Mouse (Mus musculus) adrenal gland (tissue): ENCODE measurements at regions not wholly inside any gene's neighbourhood (a gene's known extent, or its start where the extent isn't known, plus 50 kb on each side); places are given as distances from the start of the nearest gene placed in this dataset.

Experiments used
- intact Hi-C: fragments of 180-260 bp; cut with DNase I; formaldehyde crosslinking; loops from one replicate; pipeline ENCODE4 v1.15.1; 2025

DNA sequence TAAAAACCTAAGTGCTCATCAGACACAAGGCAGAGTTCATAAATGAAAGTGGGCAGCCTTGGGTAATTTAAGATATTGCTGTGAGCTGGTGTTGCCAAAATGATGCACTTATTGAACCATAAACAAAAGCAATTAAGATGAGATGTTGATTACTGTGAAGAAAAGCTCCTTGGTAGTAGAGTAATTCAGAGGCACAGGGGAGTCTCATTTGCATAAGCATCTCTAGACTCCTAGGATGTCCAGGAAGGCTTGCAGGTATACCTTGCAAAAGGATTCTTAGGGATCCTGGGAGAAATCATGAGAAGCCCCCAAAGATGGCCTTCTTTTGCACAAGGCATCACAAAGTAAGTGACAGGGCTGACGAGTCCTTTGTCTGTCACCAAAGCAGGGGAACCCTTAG, 640.5 kb upstream of the Cdh11 start:
- intact Hi-C loops: no loop called here

DNA sequence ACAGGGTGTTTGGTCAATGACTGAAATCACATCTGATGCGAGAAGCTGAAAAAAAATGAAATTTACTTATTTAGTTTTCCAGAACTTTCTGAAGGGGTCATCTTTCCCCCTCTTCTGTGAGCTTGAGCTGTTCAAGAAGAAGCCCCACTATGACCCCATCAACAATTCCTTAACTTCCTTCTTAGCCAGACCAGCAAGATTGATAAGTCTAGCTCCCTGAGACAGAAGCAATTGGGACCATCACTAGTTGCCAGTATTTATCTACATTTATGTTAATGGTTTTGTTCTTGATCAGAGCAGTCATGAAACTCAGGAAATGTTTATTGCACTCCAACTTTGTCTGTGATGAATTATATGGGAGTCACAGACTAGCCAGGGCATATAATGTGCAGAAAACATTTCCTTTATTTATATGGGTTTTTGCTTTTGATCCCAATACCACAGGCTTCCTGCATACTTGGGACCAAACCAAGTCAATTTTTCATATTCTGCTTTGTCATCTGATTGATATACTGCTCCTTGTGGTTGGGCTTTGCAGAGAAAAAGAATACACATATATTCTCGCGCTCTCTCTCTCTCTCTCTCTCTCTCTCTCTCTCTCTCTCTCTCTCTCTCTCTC, 645.5 kb upstream of the Cdh11 start:
- intact Hi-C loops: no loop called here

DNA sequence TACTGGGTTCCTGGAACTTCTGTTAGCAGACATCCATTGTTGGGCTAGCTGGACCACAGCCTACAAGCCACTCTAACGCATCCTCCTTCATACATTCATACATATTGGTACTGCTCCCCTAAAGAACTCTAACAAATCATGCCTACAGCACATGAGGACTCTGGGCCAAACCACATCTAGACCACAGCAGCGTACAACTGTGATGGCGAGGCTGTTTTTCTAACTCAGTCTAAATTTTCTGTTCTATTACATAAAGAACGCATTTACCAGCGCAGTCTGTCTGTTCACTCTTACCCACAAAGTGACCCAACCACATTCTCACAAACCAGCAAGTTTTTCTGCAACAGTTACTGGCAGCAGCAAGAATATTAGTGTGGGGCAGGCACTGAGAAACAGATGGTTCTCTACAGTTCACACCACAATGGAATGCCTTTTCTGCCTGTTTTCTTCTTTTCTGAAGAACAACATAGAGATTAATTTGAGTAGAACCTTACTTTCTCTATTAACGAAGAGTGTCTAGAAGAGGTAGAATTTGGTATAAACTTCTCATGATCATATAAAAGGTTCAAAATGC, 648.2 kb upstream of the Cdh11 start:
- intact Hi-C loops: no loop called here

DNA sequence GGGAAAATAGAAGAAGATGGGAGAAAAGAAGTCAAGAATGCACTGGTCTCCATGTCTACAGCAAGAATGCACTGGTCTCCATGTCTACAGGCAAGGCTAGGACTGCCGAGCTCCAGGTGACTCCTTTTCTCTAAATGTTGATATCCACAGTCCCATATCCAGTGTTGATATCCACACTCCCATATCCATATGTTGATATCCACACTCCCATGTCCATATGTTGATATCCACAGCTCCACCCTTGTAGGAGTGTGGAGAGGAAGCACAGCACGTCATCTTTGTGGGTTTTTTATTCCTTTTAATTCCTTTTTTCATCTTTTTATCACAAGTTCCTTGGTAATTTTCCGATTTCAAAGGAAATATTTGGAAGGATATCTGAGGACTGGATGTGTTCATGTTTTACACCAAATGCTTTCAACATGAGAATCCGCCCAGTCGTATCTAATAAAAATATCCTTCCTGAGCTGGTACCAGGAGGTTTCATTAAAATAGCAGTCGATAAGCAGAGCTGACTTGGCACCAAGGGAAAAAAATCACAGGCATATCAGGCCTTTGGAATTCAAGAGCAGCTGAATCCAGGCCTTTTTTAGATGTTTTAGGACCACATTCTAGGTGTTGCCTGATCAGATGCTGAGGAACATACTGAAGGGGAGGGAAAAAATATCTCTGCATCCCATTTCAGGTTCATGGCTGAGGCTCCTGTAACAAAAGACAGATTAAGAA, 653.7 kb upstream of the Cdh11 start:
- intact Hi-C loops: no loop called here

DNA sequence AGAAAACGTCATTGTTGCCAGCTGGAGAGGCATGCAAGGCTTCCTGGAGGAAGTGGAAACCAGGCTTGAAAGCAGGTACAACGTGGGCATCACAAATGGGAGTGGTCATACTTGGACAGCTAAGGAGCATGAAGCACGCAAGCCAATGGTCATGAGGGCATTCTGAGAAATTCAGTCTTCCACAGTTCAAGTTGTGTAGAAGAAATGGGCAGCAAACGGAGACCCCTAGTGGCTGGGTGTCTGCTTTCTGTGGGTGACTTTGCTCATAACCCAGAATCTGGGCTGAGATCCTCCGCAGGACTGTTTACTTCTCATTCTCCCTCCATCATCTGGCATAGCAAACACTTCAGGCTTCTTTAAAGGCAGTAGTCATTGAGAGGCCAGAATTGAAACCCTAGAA, 655.7 kb upstream of the Cdh11 start:
- intact Hi-C loops: loop anchor here (10.0 kb wide), 1 partner anchor 656 kb away; the partner anchor contains the start of gene Cdh11

DNA sequence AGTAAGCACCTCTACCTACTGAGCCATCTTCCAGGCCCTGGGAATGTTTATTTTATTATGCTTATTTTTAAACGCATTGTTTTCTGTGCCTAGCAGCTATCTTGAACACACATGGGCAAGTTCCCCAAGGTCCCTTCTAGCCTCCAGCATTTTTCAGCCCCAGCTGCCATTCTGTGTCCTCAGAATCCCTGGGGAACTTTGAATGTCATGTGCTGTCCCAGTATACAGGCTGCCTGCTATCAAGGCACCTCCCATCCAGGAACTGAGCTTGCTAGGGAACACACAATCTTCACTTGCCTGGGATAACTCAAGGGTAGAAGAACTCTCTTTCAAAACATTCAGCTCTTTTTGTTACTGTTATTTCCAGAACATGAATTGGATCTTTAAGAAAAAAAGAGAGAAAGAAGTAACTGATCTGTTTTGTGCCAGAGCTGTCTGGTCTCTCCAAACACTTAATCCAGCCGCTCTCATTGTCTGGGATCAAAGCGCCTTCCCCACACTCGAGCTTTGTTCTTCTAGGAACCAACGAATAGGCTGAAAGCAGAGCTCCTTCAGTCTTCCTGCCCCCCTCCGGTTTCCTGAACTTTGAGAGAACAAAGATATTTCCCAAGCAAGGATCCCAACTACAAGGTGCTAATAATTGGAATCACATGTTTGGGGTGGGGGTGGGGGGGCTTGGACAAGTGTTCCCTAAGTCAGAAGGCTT, 657.1 kb upstream of the Cdh11 start:
- intact Hi-C loops: loop anchor here (10.0 kb wide), 1 partner anchor 658 kb away; the partner anchor contains the start of gene Cdh11

DNA sequence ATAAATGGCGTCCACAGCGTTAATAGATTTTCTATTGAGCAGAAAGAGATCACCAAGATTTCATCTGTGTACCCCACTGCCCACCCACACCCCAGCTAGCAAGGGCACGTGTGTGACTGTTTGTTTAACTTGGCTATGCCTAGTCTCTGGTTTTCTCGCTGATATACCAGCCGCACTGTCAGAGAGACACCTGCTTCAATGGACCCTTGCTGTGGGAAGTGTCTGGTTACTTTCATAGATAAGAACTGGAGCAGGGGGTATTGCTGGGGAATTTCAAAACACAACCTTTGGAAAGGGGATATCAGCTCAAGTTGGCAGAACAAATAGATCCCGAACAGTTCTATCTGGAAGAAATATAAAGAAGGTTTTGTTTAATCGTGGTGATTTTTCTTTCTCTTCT, 656.8 kb upstream of the Cdh5 start:
- intact Hi-C loops: loop anchor here (10.0 kb wide), 1 partner anchor 660 kb away; the partner anchor contains the start of gene Cdh11

DNA sequence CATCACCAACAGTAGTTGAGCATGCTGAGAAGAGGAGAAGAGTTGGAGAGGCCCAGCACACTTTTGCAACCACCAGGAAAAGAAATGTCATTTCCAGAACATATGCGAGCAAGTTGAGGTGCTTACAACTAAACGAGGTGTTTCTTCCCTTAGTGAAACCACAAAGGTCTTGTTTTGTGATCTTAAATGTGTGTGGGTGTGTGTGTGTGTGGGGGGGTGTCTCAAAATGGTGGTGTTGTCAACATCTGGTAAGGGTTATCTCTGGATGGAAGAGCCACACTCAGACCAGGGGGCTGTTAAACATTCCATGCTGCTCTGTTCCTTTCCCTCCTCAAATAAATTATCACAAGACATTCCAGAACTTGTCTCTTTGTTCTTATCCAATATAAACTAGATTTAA, 656.0 kb upstream of the Cdh5 start:
- intact Hi-C loops: loop anchor here (10.0 kb wide), 1 partner anchor 661 kb away; the partner anchor contains the start of gene Cdh11

DNA sequence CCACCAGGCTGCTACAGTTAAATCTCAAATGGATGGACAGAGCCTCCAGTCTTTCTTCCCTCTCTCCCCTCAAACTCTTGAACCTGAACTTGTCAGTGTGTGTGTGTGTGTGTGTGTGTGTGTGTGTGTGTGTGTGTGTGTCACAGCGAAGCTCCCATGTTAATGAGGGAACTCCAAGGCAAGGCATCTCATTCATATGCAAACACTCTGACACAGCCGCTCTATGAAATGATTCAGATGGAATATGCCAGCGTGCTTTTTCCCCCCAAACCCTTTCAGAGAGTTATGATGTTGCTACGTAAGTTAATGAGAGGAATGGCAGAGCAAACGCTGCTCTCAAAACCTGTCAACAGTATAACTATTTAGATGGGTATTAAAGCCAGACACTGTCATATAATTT, 653.5 kb upstream of the Cdh5 start:
- intact Hi-C loops: loop anchor here (10.0 kb wide), 1 partner anchor 663 kb away; the partner anchor contains the start of gene Cdh11

DNA sequence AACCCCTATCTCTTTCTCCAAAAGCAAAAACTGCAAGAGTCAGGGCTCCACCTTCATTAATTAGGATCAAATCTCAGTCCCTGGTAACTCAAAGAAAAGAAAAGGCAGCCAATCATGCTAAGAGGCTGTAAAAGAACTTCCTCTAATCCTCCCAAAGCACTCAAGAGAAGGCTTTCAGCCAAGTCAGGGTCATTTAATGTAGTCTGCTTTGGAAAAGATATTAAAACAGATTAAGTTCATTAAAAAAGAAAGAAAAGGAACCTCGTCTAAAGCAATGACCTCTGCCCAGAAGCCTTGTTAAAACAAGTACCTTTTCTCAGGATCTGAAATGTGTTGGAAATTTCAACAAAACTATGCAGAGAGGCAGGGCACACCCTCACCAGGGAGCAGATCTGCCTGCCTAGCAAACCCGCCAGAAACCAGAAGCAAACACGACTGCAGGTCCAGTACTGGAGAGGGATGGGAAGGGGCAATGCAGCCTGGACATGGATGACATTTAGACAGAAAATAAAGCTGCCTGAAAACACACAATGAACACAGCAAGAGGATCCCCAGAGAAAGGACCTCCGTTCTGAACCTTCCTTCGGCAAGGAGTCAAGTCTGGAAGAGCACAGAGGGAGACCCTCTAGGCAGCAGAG, 649.9 kb upstream of the Cdh5 start:
- intact Hi-C loops: no loop called here

DNA sequence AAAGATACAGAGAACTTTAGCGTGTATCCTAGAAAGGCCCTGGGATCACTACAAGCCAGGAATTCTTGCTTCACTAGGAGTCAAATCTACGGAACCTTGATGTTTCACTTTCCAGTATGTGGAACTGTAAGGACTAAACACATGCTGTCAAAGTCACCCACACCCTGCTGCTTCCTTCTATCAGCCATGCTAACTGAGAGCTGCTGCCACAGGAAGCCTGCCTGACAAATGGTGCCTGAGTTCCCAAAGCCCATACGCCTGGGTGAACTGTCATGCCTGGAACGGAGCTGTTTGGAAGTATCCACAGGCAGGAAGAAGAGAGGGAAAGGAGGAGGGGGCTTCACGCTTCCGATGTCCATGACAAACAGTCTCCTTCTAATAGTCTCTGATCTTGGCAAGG, 644.2 kb upstream of the Cdh5 start:
- intact Hi-C loops: no loop called here

DNA sequence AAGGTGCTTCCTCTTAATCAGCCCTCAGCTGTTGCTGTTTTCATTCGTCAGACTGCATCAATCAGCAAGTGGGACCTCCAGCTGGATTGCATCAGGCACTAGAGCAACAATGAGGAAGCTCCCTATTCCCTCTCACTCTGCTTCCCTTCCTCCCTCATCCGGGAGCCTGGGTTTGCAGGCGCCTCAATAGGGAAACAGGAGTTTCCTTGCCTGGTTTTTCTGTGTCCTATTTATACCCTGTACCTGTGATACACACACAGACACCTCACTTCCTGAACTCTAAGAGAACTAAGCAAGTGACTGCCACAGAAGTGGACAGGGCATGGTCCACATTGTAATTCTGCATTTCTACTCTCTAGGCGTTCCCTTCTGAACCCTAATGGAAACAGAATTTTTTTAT, 637.9 kb upstream of the Cdh5 start:
- intact Hi-C loops: no loop called here

DNA sequence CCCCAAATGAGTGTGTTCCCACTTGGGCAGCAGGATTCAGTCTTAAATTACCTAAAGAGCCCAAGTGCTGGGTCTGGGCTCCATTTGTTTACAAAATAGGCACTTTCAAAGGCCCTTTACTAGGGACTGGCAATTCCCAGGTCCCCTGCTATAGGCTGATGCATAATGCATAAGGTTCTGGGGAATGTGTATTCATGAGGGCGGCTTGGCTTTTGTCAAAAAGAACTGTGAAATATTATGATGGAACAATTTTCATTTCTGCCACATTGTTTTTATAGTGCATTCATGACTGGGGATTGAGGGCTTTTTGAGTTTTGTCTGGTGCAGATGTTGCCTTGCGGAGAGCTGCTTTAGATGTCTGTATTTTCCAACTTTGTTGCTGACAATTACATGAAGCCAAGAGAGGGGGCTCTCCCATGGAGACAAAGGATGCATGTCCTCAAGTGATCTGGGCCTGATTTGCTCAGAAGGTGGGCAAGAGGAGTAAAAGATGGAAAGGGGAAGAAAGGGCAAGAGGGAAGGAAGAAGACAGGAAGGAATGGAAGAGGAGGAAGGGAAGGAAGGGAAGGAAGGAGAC, 636.6 kb upstream of the Cdh5 start:
- intact Hi-C loops: no loop called here

DNA sequence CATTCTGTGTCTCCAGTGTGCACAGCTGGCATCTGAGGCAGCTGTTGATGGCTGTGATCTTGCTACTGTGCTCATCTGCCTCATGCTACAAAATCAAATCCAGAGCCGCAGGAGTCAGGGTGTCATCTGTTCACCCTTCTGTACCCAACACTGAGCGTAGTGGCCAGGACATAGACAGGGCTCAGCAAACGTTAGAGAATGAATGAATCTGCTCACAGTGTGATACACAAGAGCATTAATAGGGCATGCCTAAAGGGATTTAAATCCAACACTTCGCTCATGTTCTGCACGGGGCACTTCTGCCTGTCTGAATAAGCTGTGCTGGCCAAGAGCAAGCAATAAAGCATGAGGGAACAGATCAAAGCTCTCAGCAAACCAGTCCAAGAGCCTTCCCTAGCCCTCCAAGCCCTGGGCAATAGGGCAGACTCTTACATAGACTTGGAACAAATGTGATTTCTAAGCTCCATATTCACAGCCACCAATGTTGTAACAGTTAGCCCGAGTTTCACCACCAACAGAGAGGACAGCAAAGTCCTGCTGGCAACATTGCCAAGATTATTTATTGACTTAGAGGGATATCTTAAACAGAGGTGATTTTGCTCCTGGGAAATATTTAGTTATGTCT, 633.8 kb upstream of the Cdh5 start:
- intact Hi-C loops: no loop called here

DNA sequence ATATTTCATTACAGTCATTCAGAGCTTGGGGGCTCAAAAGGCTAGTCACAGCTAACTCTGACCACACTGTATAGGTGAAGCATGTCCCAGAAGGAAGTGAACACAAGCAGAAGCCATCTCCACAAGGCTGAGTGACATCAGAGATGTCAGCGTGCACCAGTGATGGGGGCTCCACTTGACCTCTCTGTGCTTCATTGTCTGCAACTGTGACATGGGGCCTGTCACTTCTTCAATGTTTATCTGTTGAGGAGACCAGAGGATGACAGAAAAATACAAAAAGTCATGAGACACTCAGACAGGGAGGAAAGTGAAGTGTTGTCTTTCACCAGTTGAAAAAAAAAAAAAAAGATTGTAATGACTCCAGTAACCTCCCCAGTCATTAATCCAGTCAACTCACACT, 632.4 kb upstream of the Cdh5 start:
- intact Hi-C loops: no loop called here

DNA sequence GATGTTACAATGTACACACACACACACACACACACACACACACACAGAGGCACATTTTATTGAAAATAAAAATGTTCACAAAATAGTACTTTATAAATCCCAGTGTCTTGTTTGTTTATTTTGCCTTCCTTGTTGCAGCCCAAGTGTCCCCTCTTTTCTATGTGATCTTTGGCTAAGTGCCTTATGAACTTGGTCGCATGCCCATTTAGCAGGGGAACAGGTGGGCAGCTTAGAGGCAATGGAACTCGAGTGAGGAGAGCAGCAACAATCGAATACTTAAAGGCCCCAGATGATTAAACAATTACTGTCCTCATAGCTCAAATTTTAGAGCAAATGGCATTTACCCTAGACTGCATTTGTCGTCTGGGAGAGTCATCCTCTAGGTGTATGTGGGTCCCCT, 631.1 kb upstream of the Cdh5 start:
- intact Hi-C loops: no loop called here

DNA sequence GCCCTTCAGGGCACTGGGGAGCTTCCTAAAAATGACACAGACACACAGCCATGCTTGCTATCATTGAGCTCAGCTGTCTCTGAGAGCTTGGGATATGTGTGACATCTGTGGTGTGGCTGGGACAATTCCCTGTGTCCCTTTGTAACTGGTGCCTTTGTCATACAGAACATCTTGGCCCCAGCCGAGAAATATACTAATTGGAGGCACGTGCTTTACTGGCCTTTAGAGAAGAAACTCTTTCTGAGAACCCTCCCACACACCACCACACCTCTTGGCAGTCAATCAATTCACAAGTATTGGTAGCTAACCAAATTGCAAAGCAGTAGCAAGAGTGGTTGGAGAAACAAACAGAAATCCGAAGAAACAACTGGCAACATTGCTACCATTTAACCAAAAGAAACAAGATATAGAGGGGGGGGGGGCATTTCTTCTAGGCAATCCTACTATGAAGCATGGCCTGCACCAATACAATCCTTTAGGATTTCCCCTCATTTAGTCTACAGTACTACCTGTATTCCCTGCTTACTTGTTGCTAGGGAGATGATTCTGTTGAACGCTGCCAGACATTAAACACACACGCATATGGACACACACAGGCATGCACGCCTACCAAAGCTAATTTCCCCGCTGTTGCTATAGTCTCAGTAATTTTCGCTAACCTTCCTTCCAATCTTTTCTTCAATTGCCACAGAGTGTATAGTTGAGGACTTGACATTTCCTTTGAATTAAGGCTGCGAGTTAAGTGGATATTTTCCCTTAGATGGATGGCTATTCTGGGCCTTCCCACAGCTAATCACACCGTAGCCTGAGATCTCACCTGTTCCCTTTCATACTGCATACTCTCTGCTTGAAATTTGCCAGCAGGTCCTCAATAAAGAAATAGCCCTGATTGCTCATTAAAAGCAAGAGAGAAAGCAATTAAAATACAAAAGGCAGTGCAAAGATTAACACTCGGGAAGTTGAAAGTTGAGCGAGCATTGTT, 625.3 kb upstream of the Cdh5 start:
- intact Hi-C loops: no loop called here

DNA sequence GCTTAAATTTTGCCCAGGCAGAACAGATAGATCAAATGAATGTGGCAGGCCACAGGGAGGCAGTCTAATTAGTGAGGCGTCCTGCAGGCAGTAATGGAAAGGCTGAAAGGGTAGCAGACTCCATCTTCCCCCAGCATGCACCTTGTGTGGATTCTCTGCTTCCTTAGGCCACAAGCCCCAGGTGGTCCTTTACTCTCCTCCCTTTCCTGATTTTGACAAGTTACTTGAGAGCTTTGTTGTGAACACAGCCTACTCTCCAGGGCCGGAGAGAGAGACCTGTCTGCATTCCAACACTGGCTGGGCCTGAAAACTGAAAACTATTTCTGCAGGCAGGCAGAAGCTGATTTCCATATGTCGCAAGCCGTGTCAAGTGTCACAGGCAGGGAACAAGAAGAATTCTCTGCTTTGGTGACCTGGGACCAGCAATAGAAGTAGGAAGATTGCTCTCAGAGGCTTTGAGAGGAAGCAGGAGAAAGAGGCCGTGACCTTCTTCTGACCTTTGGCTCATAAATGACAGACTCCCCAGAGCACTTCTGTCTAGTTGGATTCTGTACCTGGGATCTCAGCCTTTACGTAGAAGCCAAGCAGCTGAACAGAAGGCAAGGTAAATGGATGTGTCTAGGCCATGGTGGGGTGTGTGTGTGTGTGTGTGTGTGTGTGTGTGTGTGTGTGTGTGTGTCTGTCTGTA, 619.2 kb upstream of the Cdh5 start:
- intact Hi-C loops: no loop called here

DNA sequence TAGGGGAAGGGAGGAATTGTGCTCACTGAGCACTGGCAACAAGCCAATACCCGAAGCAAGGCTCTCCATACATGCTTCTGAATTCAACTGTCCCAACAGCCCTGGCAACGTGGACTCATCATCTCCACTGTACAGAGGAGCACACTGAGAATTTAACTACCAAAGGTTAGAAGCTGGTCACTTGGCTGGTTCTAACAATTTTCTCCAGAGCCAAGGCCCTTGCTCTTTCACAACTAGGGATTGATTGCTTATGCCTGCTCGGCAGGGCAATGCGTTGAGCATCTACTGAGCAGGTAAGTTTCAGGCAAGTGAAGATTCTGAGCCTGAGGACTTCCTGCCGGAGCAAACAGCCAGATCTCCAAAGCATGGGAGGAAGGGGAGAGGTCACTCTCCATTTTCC, 616.0 kb upstream of the Cdh5 start:
- intact Hi-C loops: no loop called here
